Mouse (Mus musculus): ENCODE data around the gene Amph. TPM values are rescaled to one million over a fixed set of nuclear protein-coding genes. Genes with fewer than 3 reads are reported as not detected.
"Not testable (repeated sequence)": the region's sequence is repeated elsewhere in the genome, so short reads cannot be mapped to it uniquely, and the experiment has no call there.

The Amph gene
- polyA plus RNA-seq (2012; ENCODE audit: insufficient read depth, low replicate concordance): not detected in 2 replicates

DNA sequence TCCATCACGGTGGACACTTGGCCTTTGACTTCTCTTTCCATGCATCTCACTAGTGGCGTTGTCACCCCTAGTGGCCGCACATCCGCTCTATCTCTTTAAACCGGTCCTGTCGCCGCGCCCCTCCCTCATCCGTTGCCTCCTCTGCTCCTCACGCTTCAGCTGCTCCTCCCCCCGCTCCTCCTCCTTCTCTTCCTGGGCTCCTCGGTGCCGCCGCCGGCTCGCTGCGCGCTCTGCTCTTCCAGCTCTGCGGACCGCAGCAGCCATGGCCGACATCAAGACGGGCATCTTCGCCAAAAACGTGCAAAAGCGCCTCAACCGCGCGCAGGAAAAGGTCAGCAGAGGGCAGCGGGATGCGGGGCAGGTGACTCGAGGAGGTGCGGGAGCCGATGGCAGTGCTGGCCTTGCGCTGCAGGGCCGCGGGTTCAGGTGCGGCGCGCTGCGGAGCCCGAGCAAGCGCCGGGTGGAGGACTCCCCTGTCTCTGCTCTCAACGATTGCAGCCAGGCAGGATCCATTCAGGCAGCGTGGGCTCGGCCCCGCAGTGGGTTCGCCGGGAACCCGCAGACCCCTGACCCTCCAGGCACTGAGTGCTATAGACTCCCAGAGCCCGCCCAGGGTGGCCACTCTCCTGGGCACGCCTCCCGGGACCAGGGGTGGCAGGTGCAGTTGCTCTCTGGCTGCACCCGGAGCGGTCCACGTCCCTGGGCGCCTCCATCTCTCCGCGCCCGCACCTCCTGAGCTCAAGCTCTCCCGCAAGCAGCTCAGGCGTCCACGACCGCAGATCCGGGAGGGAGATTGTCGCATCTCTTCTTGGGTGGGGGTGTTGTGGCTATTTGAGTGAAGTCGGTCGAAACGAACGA is at the start of gene Amph:
TSS of gene Amph (plus strand) at position 35 of the 858 bp plus-strand sequence.
- Histone ChIP-seq H3K27me3 (replicated peaks) (peaks cover 41% of the 10 kb centered on the region), H3K4me1 (peaks cover 11% of the 10 kb centered on the region), H3K4me3 (replicated peaks) (peak within 1 kb of the TSS; percentile 86), H3K9me3 (peaks cover 18% of the 10 kb centered on the region), H3K36me3 (replicated peaks; ENCODE audit: low read length) (no peaks in the 10 kb centered on the region)
- no peak for TF ChIP-seq GATA1 (IDR thresholded peaks at IDR 0.05; ENCODE audit: borderline replicate concordance, low read length)
- TF ChIP-seq FLI1 (IDR thresholded peaks at IDR 0.05; ENCODE audit: low read length): no peak

DNA sequence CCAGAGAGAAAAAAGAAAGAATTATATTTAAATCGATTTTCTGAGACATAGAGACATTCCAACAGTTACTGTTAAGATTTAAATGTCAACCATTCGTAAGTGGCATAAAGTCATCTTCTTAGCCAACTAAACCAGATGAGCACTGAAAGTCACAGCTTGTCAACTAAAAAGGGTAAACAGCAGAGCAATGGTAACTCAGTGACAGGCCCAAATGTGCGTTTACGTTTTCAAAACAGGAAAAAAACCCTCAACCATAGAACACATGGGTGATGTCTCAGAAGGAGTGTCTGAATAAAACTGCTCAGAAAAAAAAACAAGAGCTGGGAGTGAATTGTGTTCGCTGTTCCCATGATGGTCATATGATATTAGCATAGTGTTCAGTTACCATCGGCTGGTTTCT is 44.4 kb upstream of the Amph start:
- H3K36me3 ChIP-seq (replicated peaks; ENCODE audit: low read length): no peaks in the 10 kb centered on the region
- TF ChIP-seq GATA1 (IDR thresholded peaks at IDR 0.05; ENCODE audit: borderline replicate concordance, low read length) (no peak), FLI1 (IDR thresholded peaks at IDR 0.05; ENCODE audit: low read length) (no peak)
- no peaks in the 10 kb centered on the region for H3K27me3 ChIP-seq (replicated peaks)
- no peaks in the 10 kb centered on the region for H3K9me3 ChIP-seq
- no peak overlapping the region for H3K4me3 ChIP-seq (replicated peaks)
- no peaks in the 10 kb centered on the region for H3K4me1 ChIP-seq

DNA sequence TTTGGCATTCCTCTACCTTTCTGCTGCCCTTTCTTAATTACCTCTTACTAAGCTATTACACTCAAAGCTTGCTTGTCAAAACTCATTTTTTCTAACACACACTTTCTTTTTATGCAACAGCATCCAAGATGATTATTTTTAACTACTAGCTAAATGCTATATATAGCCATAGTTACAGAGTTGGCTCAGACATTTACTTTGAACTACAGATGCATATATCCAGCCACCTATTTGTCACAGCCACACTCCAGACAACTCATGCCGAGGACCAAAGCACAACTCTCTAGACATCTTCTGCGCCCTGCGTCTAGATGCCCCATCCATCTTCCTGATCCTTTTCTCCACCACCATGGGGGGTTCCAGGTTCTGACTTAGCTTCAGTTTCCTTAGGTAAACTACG is 33.2 kb upstream of the Amph start:
- H3K9me3 ChIP-seq: no peaks in the 10 kb centered on the region
- no peaks in the 10 kb centered on the region for H3K27me3 ChIP-seq (replicated peaks)
- TF ChIP-seq FLI1 (IDR thresholded peaks at IDR 0.05; ENCODE audit: low read length): no peak
- no peak for TF ChIP-seq GATA1 (IDR thresholded peaks at IDR 0.05; ENCODE audit: borderline replicate concordance, low read length)
- H3K4me1 ChIP-seq: no peaks in the 10 kb centered on the region
- no peak overlapping the region for H3K4me3 ChIP-seq (replicated peaks)
- H3K36me3 ChIP-seq (replicated peaks; ENCODE audit: low read length): no peaks in the 10 kb centered on the region

DNA sequence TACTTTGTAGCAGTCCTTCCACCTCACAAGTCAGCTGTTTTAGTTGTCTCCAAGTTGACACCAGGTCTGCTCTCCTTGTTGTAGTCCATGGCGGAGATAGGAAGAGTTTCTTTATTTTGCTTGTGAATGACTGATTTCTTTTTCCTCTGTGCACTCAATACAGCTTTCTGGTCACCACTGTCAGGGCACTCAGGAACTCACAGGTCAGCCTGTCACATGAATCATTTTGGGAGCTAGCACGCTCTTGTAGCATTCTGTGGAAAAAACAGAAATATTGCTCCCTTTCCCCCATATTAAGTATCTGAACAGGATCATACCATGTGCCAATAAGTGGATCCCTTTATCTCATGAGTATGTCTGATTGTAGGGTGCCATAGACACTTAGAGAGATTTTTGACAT is 14.8 kb upstream of the Amph start:
- not testable (repeated sequence) for H3K9me3 ChIP-seq; H3K27me3 ChIP-seq (replicated peaks); H3K4me3 ChIP-seq (replicated peaks); H3K36me3 ChIP-seq (replicated peaks; ENCODE audit: low read length); H3K4me1 ChIP-seq

DNA sequence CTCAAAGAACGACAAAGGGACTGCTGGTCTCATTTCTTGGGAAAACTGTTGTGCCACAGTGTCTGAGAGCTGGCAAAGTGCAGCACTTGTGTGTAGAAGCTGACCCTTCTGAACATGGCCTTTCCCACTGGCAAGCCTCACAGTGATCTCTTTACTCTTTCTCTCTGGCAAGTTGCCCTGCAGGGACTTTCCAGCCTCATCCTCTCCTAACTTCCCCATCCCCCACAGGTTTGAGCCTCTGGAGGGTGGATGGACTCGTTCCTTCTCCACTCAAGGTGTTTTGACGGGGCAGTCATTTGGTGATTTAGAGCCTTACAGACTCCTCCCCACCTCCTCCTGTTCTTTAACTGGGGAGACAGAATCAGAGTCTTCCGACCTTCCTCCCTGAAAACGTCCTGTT is 319 bp upstream of the Amph start:
- Histone ChIP-seq H3K4me1 (peaks cover 11% of the 10 kb centered on the region), H3K4me3 (replicated peaks) (peak overlapping the region; percentile 86), H3K9me3 (peaks cover 18% of the 10 kb centered on the region), H3K27me3 (replicated peaks) (peaks cover 41% of the 10 kb centered on the region), H3K36me3 (replicated peaks; ENCODE audit: low read length) (no peaks in the 10 kb centered on the region)
- TF ChIP-seq FLI1 (IDR thresholded peaks at IDR 0.05; ENCODE audit: low read length): no peak
- no peak for TF ChIP-seq GATA1 (IDR thresholded peaks at IDR 0.05; ENCODE audit: borderline replicate concordance, low read length)

DNA sequence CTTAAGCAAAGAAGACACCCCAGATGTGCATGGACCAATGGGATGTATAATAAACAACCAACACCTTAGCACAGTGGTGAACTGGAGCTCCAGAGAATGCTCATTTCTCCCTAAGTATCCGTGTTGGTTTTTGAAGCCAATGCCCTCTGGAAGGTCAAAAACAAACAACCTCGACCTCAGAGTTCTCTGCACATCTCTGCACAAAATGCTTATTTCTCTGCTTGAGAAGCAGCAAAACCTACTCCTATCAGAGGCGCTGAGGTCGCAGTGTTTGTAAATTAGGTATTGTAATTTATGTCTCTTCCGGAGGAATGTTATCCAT is 985 bp downstream of the Amph start:
- Histone ChIP-seq H3K9me3 (peaks cover 18% of the 10 kb centered on the region), H3K36me3 (replicated peaks; ENCODE audit: low read length) (no peaks in the 10 kb centered on the region), H3K4me1 (peaks cover 11% of the 10 kb centered on the region), H3K27me3 (replicated peaks) (peaks cover 41% of the 10 kb centered on the region), H3K4me3 (replicated peaks) (no peak overlapping the region)
- TF ChIP-seq FLI1 (IDR thresholded peaks at IDR 0.05; ENCODE audit: low read length): no peak
- TF ChIP-seq GATA1 (IDR thresholded peaks at IDR 0.05; ENCODE audit: borderline replicate concordance, low read length): no peak

DNA sequence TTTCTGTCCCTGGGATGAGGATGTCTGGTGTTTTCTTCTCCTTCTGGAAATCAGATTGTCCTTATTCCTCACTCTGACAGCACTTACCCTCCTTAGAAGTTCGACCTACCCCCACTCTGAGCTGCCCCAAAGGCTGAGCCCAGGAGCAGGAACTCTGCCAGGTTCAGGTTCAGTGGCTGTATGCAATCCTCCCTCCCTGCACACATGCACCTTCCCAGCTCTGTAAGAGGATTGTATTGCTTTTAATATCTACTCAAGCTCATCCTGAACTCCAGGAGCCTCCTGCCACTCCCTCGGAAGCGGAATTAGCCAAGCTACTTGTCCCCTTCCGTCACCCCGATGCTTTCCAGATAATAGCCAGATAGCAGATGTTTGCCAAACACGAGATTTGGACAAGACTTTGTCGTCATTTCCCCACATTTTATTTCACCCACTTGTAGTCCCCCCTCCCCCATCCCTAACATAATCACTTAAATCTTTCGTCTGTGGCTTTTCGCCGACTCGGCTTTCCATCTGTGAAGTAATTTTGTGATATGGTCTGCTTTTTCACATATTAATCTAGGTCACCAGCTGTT is 1.7 kb downstream of the Amph start:
- H3K27me3 ChIP-seq (replicated peaks): peaks cover 41% of the 10 kb centered on the region
- TF ChIP-seq FLI1 (IDR thresholded peaks at IDR 0.05; ENCODE audit: low read length): no peak
- H3K4me1 ChIP-seq: peaks cover 11% of the 10 kb centered on the region
- H3K9me3 ChIP-seq: peaks cover 18% of the 10 kb centered on the region
- H3K36me3 ChIP-seq (replicated peaks; ENCODE audit: low read length): no peaks in the 10 kb centered on the region
- no peak overlapping the region for H3K4me3 ChIP-seq (replicated peaks)

DNA sequence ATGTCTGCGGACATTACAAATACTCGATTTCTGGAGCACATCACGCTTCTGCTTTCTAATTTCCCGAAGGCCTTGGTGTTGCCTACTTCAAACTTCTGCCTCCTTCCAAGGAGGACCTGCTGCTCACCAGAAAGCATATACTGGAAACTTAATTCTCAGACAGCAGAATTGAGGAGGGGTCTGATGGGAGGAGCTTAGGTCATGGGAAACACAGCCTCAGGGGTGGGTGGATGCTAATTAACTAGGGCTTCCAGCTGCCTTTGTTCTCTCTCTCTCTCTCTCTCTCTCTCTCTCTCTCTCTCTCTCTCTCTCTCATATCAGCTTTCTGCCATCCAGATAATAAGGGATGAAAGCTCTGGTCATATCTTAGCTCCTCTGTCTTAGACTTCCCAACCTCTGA is 5.6 kb downstream of the Amph start:
- H3K36me3 ChIP-seq (replicated peaks; ENCODE audit: low read length): no peaks in the 10 kb centered on the region
- peaks cover 20% of the 10 kb centered on the region for H3K27me3 ChIP-seq (replicated peaks)
- H3K4me3 ChIP-seq (replicated peaks): no peak overlapping the region
- peaks cover 3% of the 10 kb centered on the region for H3K4me1 ChIP-seq
- TF ChIP-seq GATA1 (IDR thresholded peaks at IDR 0.05; ENCODE audit: borderline replicate concordance, low read length) (no peak), FLI1 (IDR thresholded peaks at IDR 0.05; ENCODE audit: low read length) (no peak)
- H3K9me3 ChIP-seq: peaks cover 4% of the 10 kb centered on the region; the same call in 1 of the 2 replicates

DNA sequence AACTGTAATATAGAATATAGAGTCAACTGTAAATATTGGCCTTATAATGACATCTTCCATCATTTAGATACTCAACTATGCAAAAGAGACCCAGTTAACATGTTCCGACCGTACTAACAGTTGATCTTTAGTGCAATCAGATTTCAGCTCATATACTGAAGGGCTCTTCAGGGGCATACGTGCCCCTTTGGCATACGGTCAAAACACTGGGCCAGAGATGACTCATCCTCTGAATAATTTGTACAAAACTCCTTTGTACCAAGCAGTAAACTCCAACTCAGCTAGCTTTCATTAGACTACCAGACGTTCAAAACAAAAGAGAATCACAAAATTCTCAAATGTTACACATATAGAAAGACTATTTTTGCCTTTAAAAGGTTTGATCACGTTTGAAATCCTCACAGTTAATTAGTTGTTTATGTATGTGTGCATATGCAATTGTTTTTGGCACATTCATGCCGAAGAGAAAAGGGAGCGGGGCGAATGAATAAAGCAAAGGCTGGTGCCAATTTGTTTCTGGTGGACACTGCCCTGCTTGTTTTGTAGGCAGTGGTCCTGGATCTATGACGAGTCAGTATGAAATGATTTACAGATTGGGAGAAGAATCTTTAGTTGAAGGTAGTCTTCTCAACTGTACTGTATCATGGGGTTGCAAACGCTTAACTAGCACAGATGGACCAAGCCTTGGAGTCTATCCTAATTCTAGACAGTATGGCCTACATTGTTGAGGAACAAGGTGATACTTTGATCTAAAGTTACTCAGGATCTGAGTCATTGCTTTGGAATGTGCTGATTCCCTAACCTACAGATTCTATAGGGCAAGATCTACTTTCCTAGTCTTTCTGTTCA is 8.3 kb downstream of the Amph start:
- TF ChIP-seq GATA1 (IDR thresholded peaks at IDR 0.05; ENCODE audit: borderline replicate concordance, low read length) (no peak), FLI1 (IDR thresholded peaks at IDR 0.05; ENCODE audit: low read length) (no peak)
- Histone ChIP-seq H3K36me3 (replicated peaks; ENCODE audit: low read length) (no peaks in the 10 kb centered on the region), H3K9me3 (no peaks in the 10 kb centered on the region), H3K27me3 (replicated peaks) (no peaks in the 10 kb centered on the region), H3K4me3 (replicated peaks) (no peak overlapping the region), H3K4me1 (no peaks in the 10 kb centered on the region)

DNA sequence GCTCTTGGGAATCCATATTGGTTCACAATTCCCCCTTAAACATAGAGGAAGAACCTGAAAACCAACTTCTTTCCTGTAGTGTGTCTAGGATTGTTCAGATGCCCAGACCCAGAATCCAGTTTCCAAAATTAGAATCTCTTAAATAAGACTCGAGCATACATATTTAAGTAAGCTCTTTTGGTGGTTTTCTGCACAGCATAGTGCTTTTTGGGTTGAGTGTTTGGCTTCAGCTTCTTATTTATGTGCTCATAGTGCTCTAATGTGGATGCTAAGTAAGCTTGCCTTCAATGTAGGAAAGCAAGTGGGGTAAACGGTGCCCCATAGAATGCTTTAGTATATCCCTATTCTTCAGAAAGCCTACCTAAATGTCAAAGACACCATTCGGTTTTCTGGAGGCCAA is 9.0 kb downstream of the Amph start:
- no peaks in the 10 kb centered on the region for H3K4me1 ChIP-seq
- H3K9me3 ChIP-seq: no peaks in the 10 kb centered on the region
- H3K4me3 ChIP-seq (replicated peaks): no peak overlapping the region
- H3K27me3 ChIP-seq (replicated peaks): no peaks in the 10 kb centered on the region
- no peak for TF ChIP-seq GATA1 (IDR thresholded peaks at IDR 0.05; ENCODE audit: borderline replicate concordance, low read length)
- no peak for TF ChIP-seq FLI1 (IDR thresholded peaks at IDR 0.05; ENCODE audit: low read length)
- no peaks in the 10 kb centered on the region for H3K36me3 ChIP-seq (replicated peaks; ENCODE audit: low read length)
